Comparison of ENCODE assay signal across 30 mouse cellular contexts in genomic region chr4:41369702-41370437, GRCm38 (mm10). TPM values are rescaled to one million over a fixed set of nuclear protein-coding genes. Genes with fewer than 3 reads are reported as not detected.
DNase-seq lines count a peak whose midpoint lies in the region; ATAC-seq and TF ChIP-seq lines count a peak whose summit lies in the region.
"Had no signal": no experiment of that assay in that cellular context is flagged by ENCODE, and none has a peak within 500 bp of the region (broad histone marks: within the 10 kb centered on the region; RNA-seq: fewer than 3 reads in every experiment).

No protein-coding gene starts in this region.

- TF ChIP-seq POLR2A in lung, adult 2 months (IDR thresholded peaks at IDR 0.05; ENCODE audit: borderline replicate concordance, extremely low read depth, low read depth, low read length), result no peak
- no peak for TF ChIP-seq POLR2A in bone marrow macrophage, adult 2 months (IDR thresholded peaks at IDR 0.05; ENCODE audit: borderline replicate concordance, low read depth, low read length)

- no peak overlapping the region for H3K4me2 ChIP-seq in lung, embryonic 15.5 days
- H3K4me2 ChIP-seq: embryonic facial prominence, embryonic 13.5 days; forebrain, embryonic 12.5 days; forebrain, embryonic 15.5 days; heart, embryonic 12.5 days; heart, embryonic 15.5 days; hindbrain, embryonic 14.5 days had no signal

- DNase-seq in lung, adult 2 months, result no peak
- DNase-seq in lung, postnatal 14 days, result peak; percentile 43
- no peak for DNase-seq in urinary bladder, adult 18-20 months (ENCODE audit: low spot score in 2 of 2)
- no peak for DNase-seq in heart, postnatal 10 days
- DNase-seq: adrenal gland, adult 2 months; adrenal gland, postnatal 14 days; B cell, adult 2 months; cerebellum, adult 11-12 months; cerebellum, adult 8-10 months; cerebellum, postnatal 10 days; cerebellum, postnatal 36 days; embryo, embryonic 11 days; gastrocnemius, postnatal 25 days; heart, adult 18-20 months; heart, postnatal 14 days; heart, postnatal 4 days had no signal

- H3K27me3 ChIP-seq in lung, embryonic 15.5 days, result no peaks in the 10 kb centered on the region
- H3K27me3 ChIP-seq: CH12.LX; embryonic facial prominence, embryonic 13.5 days; forebrain, embryonic 12.5 days; forebrain, embryonic 15.5 days; heart, embryonic 12.5 days; heart, embryonic 15.5 days; Patski had no signal

- H3K9ac ChIP-seq in lung, embryonic 15.5 days, result no peak overlapping the region
- H3K9ac ChIP-seq: embryonic facial prominence, embryonic 13.5 days; forebrain, embryonic 12.5 days; forebrain, embryonic 15.5 days; heart, embryonic 12.5 days; heart, embryonic 15.5 days; hindbrain, embryonic 14.5 days had no signal

- H3K4me3 ChIP-seq in lung, embryonic 15.5 days, result no peak overlapping the region
- H3K4me3 ChIP-seq in lung, adult 2 months (replicated peaks; ENCODE audit: extremely low read depth, low read depth, low read length), result no peak overlapping the region
- H3K4me3 ChIP-seq in bone marrow macrophage, adult 2 months (ENCODE audit: insufficient read depth, low read length), result no peak overlapping the region
- H3K4me3 ChIP-seq: embryonic facial prominence, embryonic 10.5 days; embryonic facial prominence, embryonic 13.5 days; erythroblast, embryonic 14.5 days; forebrain, embryonic 12.5 days; forebrain, embryonic 15.5 days; heart, embryonic 12.5 days; heart, embryonic 15.5 days had no signal

- 0 out of 2 replicates have a peak overlapping the region, but pooled peaks have one; percentile 0 for H3K27ac ChIP-seq in lung, embryonic 15.5 days
- H3K27ac ChIP-seq in bone marrow macrophage, adult 2 months (ENCODE audit: insufficient read depth, low read depth, low read length), result peak overlapping the region; percentile 12; the same call in 1 of the 2 replicates
- H3K27ac ChIP-seq: embryonic facial prominence, embryonic 10.5 days; embryonic facial prominence, embryonic 13.5 days; forebrain, embryonic 12.5 days; forebrain, embryonic 15.5 days; heart, embryonic 15.5 days; hindbrain, embryonic 14.5 days; hindbrain, postnatal 0 days had no signal

- TF ChIP-seq CTCF in lung, adult 2 months (IDR thresholded peaks at IDR 0.05; ENCODE audit: insufficient read depth, low read length), result no peak
- TF ChIP-seq CTCF in bone marrow macrophage, adult 2 months (IDR thresholded peaks at IDR 0.05; ENCODE audit: low read depth, low read length), result no peak

- 68% methylated on average over 9 of the region's 9 CpGs for WGBS in lung, embryonic 15.5 days
- WGBS in lung, adult 2 months, result 75% methylated on average over 9 of the region's 9 CpGs

- H3K36me3 ChIP-seq in lung, embryonic 15.5 days, result peaks cover 35% of the 10 kb centered on the region; the same call in 1 of the 2 replicates

- no peak for ATAC-seq in lung, embryonic 15.5 days (ENCODE audit: borderline replicate concordance, extremely low read depth, low FRiP score, low TSS enrichment)
- ATAC-seq: forebrain, embryonic 15.5 days; hindbrain, postnatal 0 days; Patski had no signal

- H3K9me3 ChIP-seq in lung, embryonic 15.5 days, result no peaks in the 10 kb centered on the region
- H3K9me3 ChIP-seq: embryonic facial prominence, embryonic 10.5 days; embryonic facial prominence, embryonic 13.5 days; forebrain, embryonic 12.5 days; forebrain, embryonic 15.5 days; G1E; heart, embryonic 12.5 days; heart, embryonic 15.5 days had no signal

- H3K4me1 ChIP-seq in lung, embryonic 15.5 days, result no peaks in the 10 kb centered on the region
- peaks cover 2% of the 10 kb centered on the region; the same call in 1 of the 2 replicates for H3K4me1 ChIP-seq in lung, adult 2 months (ENCODE audit: control insufficient read depth, insufficient read depth, low read length)
- peaks cover 41% of the 10 kb centered on the region for H3K4me1 ChIP-seq in bone marrow macrophage, adult 2 months (ENCODE audit: control insufficient read depth, insufficient read depth, low read length)
- H3K4me1 ChIP-seq: embryonic facial prominence, embryonic 10.5 days; embryonic facial prominence, embryonic 13.5 days; forebrain, embryonic 12.5 days; forebrain, embryonic 15.5 days; heart, embryonic 15.5 days had no signal

- intact Hi-C loops in heart, postnatal 10 days (cut with DNase I), result no loop called here

RNA-seq across cellular contexts. Expression of gene Ubap1, which starts 21.1 kb away (rescaled TPM):
- 47.7 and 53.9 TPM in 2 replicates for polyA plus RNA-seq in lung, embryonic 15.5 days (2015; fragmentation: Nextera tagmentation; extraction: Ambion mirVana)
- 16.9 and 24.0 TPM in 2 replicates for polyA plus RNA-seq in lung, adult 2 months (2012; rRNA removed)
- 106 and 116 TPM in 2 replicates for polyA plus RNA-seq in bone marrow macrophage, adult 2 months (2012; ENCODE audit: insufficient read depth, insufficient read length, missing spikeins)
- total RNA-seq in heart, postnatal 10 days (2021), result 10 to 100 TPM; 38.9 to 43.5 TPM

RNA-seq across cellular contexts. Expression of gene Dcaf12, which starts 55.2 kb away (rescaled TPM):
- 67.5 and 67.6 TPM in 2 replicates for polyA plus RNA-seq in lung, embryonic 15.5 days (2015; fragmentation: Nextera tagmentation; extraction: Ambion mirVana)
- 21.9 and 28.3 TPM in 2 replicates for polyA plus RNA-seq in lung, adult 2 months (2012; rRNA removed)
- 47.2 and 47.4 TPM in 2 replicates for polyA plus RNA-seq in bone marrow macrophage, adult 2 months (2012; ENCODE audit: insufficient read depth, insufficient read length, missing spikeins)
- 10 to 100 TPM; 40.6 to 44.9 TPM for total RNA-seq in heart, postnatal 10 days (2021)
